Mouse (Mus musculus): ENCODE data around the gene Irf9. TPM values are rescaled to one million over a fixed set of nuclear protein-coding genes. Genes with fewer than 3 reads are reported as not detected.

Irf9 gene
- polyA plus RNA-seq, 1 experiment from 2014 or later = 18.6 TPM

GRCm38 (mm10) chr14:55614565-55615178 lies 11.3 kb downstream of the Irf9 start:
- H3K4me1 ChIP-seq (ENCODE audit: insufficient read depth) = peaks cover 21% of the 10 kb centered on the region

DNA sequence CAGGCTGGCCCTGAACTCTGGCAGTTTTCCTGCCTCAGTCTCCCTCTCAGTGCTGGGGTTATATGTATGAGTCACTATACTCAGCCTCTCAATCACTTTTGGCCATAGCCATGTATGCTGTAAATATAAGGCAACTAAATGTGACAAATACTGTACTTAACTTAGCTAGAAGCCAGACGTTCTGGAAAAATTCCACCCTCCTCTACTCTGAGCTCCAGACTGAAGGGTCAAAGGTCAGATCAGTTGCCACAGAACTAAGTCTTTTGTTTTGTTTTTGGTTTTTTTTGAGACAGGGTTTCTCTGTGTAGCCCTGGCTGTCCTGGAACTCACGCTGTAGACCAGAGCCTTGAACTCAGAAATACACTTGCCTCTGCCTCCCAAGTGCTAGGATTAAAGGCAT lies 12.5 kb downstream of the Irf9 start:
- TF ChIP-seq EP300 (IDR thresholded peaks at IDR 0.05; ENCODE audit: low read depth) = no peak
- TF ChIP-seq CTCF (IDR thresholded peaks at IDR 0.05; ENCODE audit: low read depth) = no peak
- no peak overlapping the region for H3K4me2 ChIP-seq (ENCODE audit: low read depth, low read length)
- H3K27me3 ChIP-seq (ENCODE audit: insufficient read depth, low read length) = peaks cover 8% of the 10 kb centered on the region; the same call in 1 of the 2 replicates
- H3K9ac ChIP-seq (replicated peaks) = no peak overlapping the region
- 0 out of 2 replicates have a peak, but pooled peaks cover 2% of the 10 kb centered on the region for H3K36me3 ChIP-seq (replicated peaks; ENCODE audit: insufficient read depth, low read length)
- peak overlapping the region; percentile 48; the same call in 1 of the 2 replicates for H3K27ac ChIP-seq (ENCODE audit: low read depth)
- no peak overlapping the region for H3K4me3 ChIP-seq (ENCODE audit: low read depth, low read length)
- ATAC-seq = no peak
- DNase-seq = no peak
- H3K9me3 ChIP-seq (ENCODE audit: low read length) = no peaks in the 10 kb centered on the region
- H3K4me1 ChIP-seq (ENCODE audit: insufficient read depth) = peaks cover 21% of the 10 kb centered on the region
- WGBS (ENCODE audit: insufficient replicate concordance) = 56% methylated on average over 2 of the region's 2 CpGs

More at GRCm38 (mm10) chr14:55614565-55615178, 11.3 kb downstream of the Irf9 start:
- no peak for DNase-seq
- TF ChIP-seq CTCF (IDR thresholded peaks at IDR 0.05; ENCODE audit: low read depth) (peak; percentile 7; the same call in 1 of the 2 replicates), EP300 (IDR thresholded peaks at IDR 0.05; ENCODE audit: low read depth) (peak; percentile 94)
- 48% methylated on average over 7 of the region's 7 CpGs for WGBS (ENCODE audit: insufficient replicate concordance)
- Histone ChIP-seq H3K9ac (replicated peaks) (no peak overlapping the region), H3K4me2 (ENCODE audit: low read depth, low read length) (no peak overlapping the region), H3K27me3 (ENCODE audit: insufficient read depth, low read length) (peaks cover 8% of the 10 kb centered on the region; the same call in 1 of the 2 replicates), H3K36me3 (replicated peaks; ENCODE audit: insufficient read depth, low read length) (peaks cover 14% of the 10 kb centered on the region), H3K4me3 (ENCODE audit: low read depth, low read length) (no peak overlapping the region), H3K27ac (ENCODE audit: low read depth) (peak overlapping the region; percentile 77), H3K9me3 (ENCODE audit: low read length) (no peaks in the 10 kb centered on the region)
- peak; percentile 81 for ATAC-seq

- H3K4me2 ChIP-seq (ENCODE audit: low read depth, low read length) = no peak overlapping the region
- H3K9me3 ChIP-seq (ENCODE audit: low read length) = no peaks in the 10 kb centered on the region
- no peaks in the 10 kb centered on the region for H3K36me3 ChIP-seq (replicated peaks; ENCODE audit: insufficient read depth, low read length)
- no peak overlapping the region; the same call in 1 of the 2 replicates for H3K27ac ChIP-seq (ENCODE audit: low read depth)
- peaks cover 8% of the 10 kb centered on the region; the same call in 1 of the 2 replicates for H3K27me3 ChIP-seq (ENCODE audit: insufficient read depth, low read length)
- DNase-seq (no peak), ATAC-seq (no peak)
- H3K4me3 ChIP-seq (ENCODE audit: low read depth, low read length) = no peak overlapping the region
- TF ChIP-seq EP300 (IDR thresholded peaks at IDR 0.05; ENCODE audit: low read depth) (no peak), CTCF (IDR thresholded peaks at IDR 0.05; ENCODE audit: low read depth) (no peak)
- 70% methylated on average over 2 of the region's 2 CpGs for WGBS (ENCODE audit: insufficient replicate concordance)
- H3K4me1 ChIP-seq (ENCODE audit: insufficient read depth) = peaks cover 21% of the 10 kb centered on the region
- H3K9ac ChIP-seq (replicated peaks) = no peak overlapping the region
Measured at GRCm38 (mm10) chr14:55616844-55617243, 13.5 kb downstream of the Irf9 start.

DNA sequence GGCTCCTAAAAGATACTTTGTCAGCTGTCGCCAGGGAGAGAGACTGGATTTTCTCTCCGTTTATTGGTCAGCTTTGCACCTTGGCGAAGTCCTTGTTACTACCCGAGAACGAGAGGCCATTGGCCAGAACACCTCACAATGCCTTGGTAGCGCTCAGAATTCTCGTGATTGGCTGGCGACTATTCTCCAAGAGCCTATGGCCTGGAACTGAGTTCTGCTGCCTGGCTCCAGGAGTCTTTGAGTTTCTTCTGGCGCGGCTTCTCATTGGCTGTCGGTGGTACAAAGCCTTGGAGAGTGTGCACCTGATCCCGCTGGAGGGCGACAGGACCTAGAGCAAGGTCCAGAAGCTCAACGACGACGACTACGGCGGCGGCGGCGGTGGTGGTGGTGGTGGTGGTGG lies 14.5 kb downstream of the Irf9 start, which contains the start of gene Rec8:
Rec8 (plus strand) TSS at position 216 of the 400 bp plus-strand sequence.
- Histone ChIP-seq H3K36me3 (replicated peaks; ENCODE audit: insufficient read depth, low read length) (no peaks in the 10 kb centered on the region), H3K4me3 (ENCODE audit: low read depth, low read length) (peak within 1 kb of the TSS; percentile 39), H3K9ac (replicated peaks) (peak within 1 kb of the TSS; percentile 50), H3K27me3 (ENCODE audit: insufficient read depth, low read length) (peaks cover 8% of the 10 kb centered on the region; the same call in 1 of the 2 replicates), H3K4me1 (ENCODE audit: insufficient read depth) (peaks cover 21% of the 10 kb centered on the region), H3K4me2 (ENCODE audit: low read depth, low read length) (peak within 1 kb of the TSS; percentile 72), H3K27ac (ENCODE audit: low read depth) (peak within 1 kb of the TSS; percentile 22; the same call in 1 of the 2 replicates), H3K9me3 (ENCODE audit: low read length) (no peaks in the 10 kb centered on the region)
- ATAC-seq (peak; percentile 71), DNase-seq (peak; percentile 62)
- 28% methylated on average over 21 of the region's 21 CpGs for WGBS (ENCODE audit: insufficient replicate concordance)
- peak; percentile 45 for TF ChIP-seq CTCF (IDR thresholded peaks at IDR 0.05; ENCODE audit: low read depth)
- no peak for TF ChIP-seq EP300 (IDR thresholded peaks at IDR 0.05; ENCODE audit: low read depth)

DNA sequence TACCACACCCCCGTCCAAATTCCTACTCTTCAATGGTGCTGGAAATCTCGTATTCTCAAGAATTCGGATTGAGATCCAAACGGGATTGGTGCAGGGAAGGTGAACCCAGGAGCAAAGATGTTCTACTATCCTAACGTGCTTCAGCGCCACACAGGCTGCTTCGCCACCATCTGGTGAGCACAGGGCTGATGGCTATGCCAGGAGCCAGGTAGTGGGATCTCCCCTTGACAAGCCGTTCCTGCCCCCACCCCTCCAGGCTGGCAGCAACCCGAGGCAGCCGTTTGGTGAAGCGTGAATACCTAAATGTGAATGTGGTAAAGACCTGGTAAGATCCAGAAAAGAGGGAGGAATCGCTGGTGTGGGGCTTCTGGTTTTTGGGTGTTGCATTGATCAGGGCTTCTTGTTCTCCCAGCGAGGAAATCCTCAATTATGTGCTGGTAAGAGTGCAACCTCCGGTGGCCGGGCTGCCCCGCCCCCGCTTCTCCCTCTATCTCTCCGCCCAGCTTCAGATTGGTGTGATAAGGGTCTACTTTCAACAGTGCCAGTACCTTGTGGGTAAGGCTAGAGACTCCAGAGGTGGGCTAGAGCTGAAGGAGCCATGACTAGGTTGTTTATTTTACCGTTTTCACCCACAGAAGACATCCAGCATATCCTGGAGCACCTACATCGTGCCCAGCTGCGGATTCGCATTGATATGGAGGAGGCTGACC lies 15.3 kb downstream of the Irf9 start:
- H3K27me3 ChIP-seq (ENCODE audit: insufficient read depth, low read length) = peaks cover 8% of the 10 kb centered on the region; the same call in 1 of the 2 replicates
- peaks cover 21% of the 10 kb centered on the region for H3K4me1 ChIP-seq (ENCODE audit: insufficient read depth)
- H3K27ac ChIP-seq (ENCODE audit: low read depth) = 0 out of 2 replicates have a peak overlapping the region, but pooled peaks have one; percentile 22
- WGBS (ENCODE audit: insufficient replicate concordance) = 26% methylated on average over 22 of the region's 22 CpGs
- DNase-seq = peak; percentile 45
- peak overlapping the region; percentile 72 for H3K4me2 ChIP-seq (ENCODE audit: low read depth, low read length)
- TF ChIP-seq EP300 (IDR thresholded peaks at IDR 0.05; ENCODE audit: low read depth) (peak; percentile 77), CTCF (IDR thresholded peaks at IDR 0.05; ENCODE audit: low read depth) (no peak)
- peak overlapping the region; percentile 50 for H3K9ac ChIP-seq (replicated peaks)
- ATAC-seq = peak; percentile 32
- H3K9me3 ChIP-seq (ENCODE audit: low read length) = no peaks in the 10 kb centered on the region
- no peaks in the 10 kb centered on the region; the same call in 1 of the 2 replicates for H3K36me3 ChIP-seq (replicated peaks; ENCODE audit: insufficient read depth, low read length)
- peak overlapping the region; percentile 39 for H3K4me3 ChIP-seq (ENCODE audit: low read depth, low read length)

Data from liver, postnatal 0 days (tissue).